Mouse (Mus musculus) heart, embryonic 13.5 days (tissue): ENCODE results near the gene Mrps33. TPM values are rescaled to one million over a fixed set of nuclear protein-coding genes. Genes with fewer than 3 reads are reported as not detected.

Experiments
- ATAC-seq: fragments of 200-750 bp; cut with Nextera tagmentation; 2 replicates; pipeline ENCODE4 v1.8.0; 2017; ENCODE audit warnings: moderate TSS enrichment; ENCODE audit not compliant: insufficient number of reproducible peaks, low FRiP score, low TSS enrichment; ENCODE audit errors: extremely low read depth
- H3K27ac ChIP-seq: fragments of 300-500 bp; sonication (generic); replicated peaks from 2 replicates; pipeline ENCODE4 v1.5.1; 2015; ENCODE audit warnings: moderate library complexity, mild to moderate bottlenecking, inconsistent platforms
- H3K27me3 ChIP-seq: fragments of 300-500 bp; sonication (generic); replicated peaks from 2 replicates; pipeline ENCODE4 v1.6.1; 2015; ENCODE audit warnings: mild to moderate bottlenecking, inconsistent platforms
- H3K36me3 ChIP-seq: fragments of 300-500 bp; sonication (generic); 2 replicates; pipeline ENCODE4 v1.6.1; 2015; ENCODE audit warnings: mild to moderate bottlenecking, inconsistent platforms
- H3K4me1 ChIP-seq: fragments of 300-500 bp; sonication (generic); 2 replicates; pipeline ENCODE4 v1.6.1; 2015; ENCODE audit warnings: inconsistent platforms
- H3K4me2 ChIP-seq: fragments of 300-500 bp; sonication (generic); 2 replicates; pipeline ENCODE4 v1.6.1; 2015; ENCODE audit warnings: inconsistent platforms, mild to moderate bottlenecking, moderate library complexity
- H3K4me3 ChIP-seq: fragments of 300-500 bp; sonication (generic); 2 replicates; pipeline ENCODE4 v1.5.1; 2015; ENCODE audit warnings: moderate library complexity, mild to moderate bottlenecking, inconsistent platforms
- H3K9ac ChIP-seq: fragments of 300-500 bp; sonication (generic); 2 replicates; pipeline ENCODE4 v1.6.1; 2015; ENCODE audit warnings: inconsistent platforms, mild to moderate bottlenecking, moderate library complexity
- H3K9me3 ChIP-seq: fragments of 300-500 bp; sonication (generic); 2 replicates; pipeline ENCODE4 v1.6.1; 2016; ENCODE audit warnings: inconsistent platforms
- WGBS: fragments of 180-500 bp; shearing (Covaris S2); methylation state at CpG from one replicate; pipeline ENCODE4 v1.1.7; 2015; ENCODE audit warnings: mixed read lengths; 5-methylcytosine and 5-hydroxymethylcytosine counted together
- polyA plus RNA-seq: library from polyadenylated mRNA; unstranded; fragments of >200 nt; fragmentation: Nextera tagmentation; extraction: Ambion mirVana; gene quantifications from 2 replicates; pipeline ENCODE4 v1.2.1, GENCODE M21; 2015

Mrps33 gene
- polyA plus RNA-seq, 1 experiment from 2014 or later = 176 TPM

- Histone ChIP-seq H3K4me1 (no peaks in the 10 kb centered on the region), H3K27ac (no peak overlapping the region), H3K4me3 (no peak overlapping the region), H3K9ac (no peak overlapping the region), H3K9me3 (peaks cover 5% of the 10 kb centered on the region; the same call in 1 of the 2 replicates), H3K36me3 (peaks cover 45% of the 10 kb centered on the region), H3K27me3 (no peaks in the 10 kb centered on the region), H3K4me2 (no peak overlapping the region)
- no peak for ATAC-seq
- 89% methylated on average over 7 of the region's 7 CpGs for WGBS
Observed at GRCm38 (mm10) chr6:39800977-39801376, 9.8 kb downstream of the Mrps33 start.

GRCm38 (mm10) chr6:39797076-39797475 lies 13.7 kb downstream of the Mrps33 start:
- Histone ChIP-seq H3K4me2 (no peak overlapping the region), H3K27me3 (no peaks in the 10 kb centered on the region), H3K4me3 (no peak overlapping the region), H3K9me3 (peaks cover 5% of the 10 kb centered on the region; the same call in 1 of the 2 replicates), H3K36me3 (peaks cover 21% of the 10 kb centered on the region), H3K4me1 (no peaks in the 10 kb centered on the region), H3K9ac (no peak overlapping the region), H3K27ac (no peak overlapping the region)
- WGBS = 59% methylated on average over 2 of the region's 2 CpGs
- ATAC-seq = no peak

GRCm38 (mm10) chr6:39796150-39796549 lies 14.6 kb downstream of the Mrps33 start:
- Histone ChIP-seq H3K4me2 (no peak overlapping the region), H3K27me3 (no peaks in the 10 kb centered on the region), H3K27ac (no peak overlapping the region), H3K9ac (no peak overlapping the region), H3K9me3 (peaks cover 5% of the 10 kb centered on the region; the same call in 1 of the 2 replicates), H3K4me1 (no peaks in the 10 kb centered on the region), H3K4me3 (no peak overlapping the region), H3K36me3 (peaks cover 14% of the 10 kb centered on the region)
- WGBS = 59% methylated on average over 1 of the region's 1 CpGs
- ATAC-seq = no peak

- Histone ChIP-seq H3K9ac (no peak overlapping the region), H3K36me3 (no peaks in the 10 kb centered on the region), H3K27me3 (no peaks in the 10 kb centered on the region), H3K9me3 (no peaks in the 10 kb centered on the region), H3K27ac (no peak overlapping the region), H3K4me3 (no peak overlapping the region), H3K4me1 (peaks cover 3% of the 10 kb centered on the region; the same call in 1 of the 2 replicates), H3K4me2 (no peak overlapping the region)
- ATAC-seq = no peak
- WGBS = 67% methylated on average over 5 of the region's 5 CpGs
Observed at GRCm38 (mm10) chr6:39791806-39792205, 19.0 kb downstream of the Mrps33 start.

GRCm38 (mm10) chr6:39788408-39788807 lies 22.4 kb downstream of the Mrps33 start:
- Histone ChIP-seq H3K4me1 (peaks cover 3% of the 10 kb centered on the region; the same call in 1 of the 2 replicates), H3K9ac (no peak overlapping the region), H3K27me3 (no peaks in the 10 kb centered on the region), H3K9me3 (no peaks in the 10 kb centered on the region), H3K27ac (no peak overlapping the region), H3K4me2 (no peak overlapping the region), H3K36me3 (no peaks in the 10 kb centered on the region), H3K4me3 (no peak overlapping the region)
- ATAC-seq = no peak

- no peaks in the 10 kb centered on the region for H3K27me3 ChIP-seq
- H3K4me3 ChIP-seq = no peak overlapping the region
- H3K4me1 ChIP-seq = peaks cover 3% of the 10 kb centered on the region; the same call in 1 of the 2 replicates
- no peak overlapping the region for H3K27ac ChIP-seq
- H3K9me3 ChIP-seq = no peaks in the 10 kb centered on the region
- peak overlapping the region; percentile 45 for H3K4me2 ChIP-seq
- WGBS = 14% methylated on average over 9 of the region's 9 CpGs
- no peak for ATAC-seq
- H3K36me3 ChIP-seq = no peaks in the 10 kb centered on the region
- H3K9ac ChIP-seq = no peak overlapping the region
Observed at GRCm38 (mm10) chr6:39787783-39788182, 23.0 kb downstream of the Mrps33 start.

GRCm38 (mm10) chr6:39785944-39786343 lies 24.8 kb downstream of the Mrps33 start:
- Histone ChIP-seq H3K9me3 (no peaks in the 10 kb centered on the region), H3K4me3 (no peak overlapping the region), H3K4me1 (peaks cover 20% of the 10 kb centered on the region), H3K4me2 (no peak overlapping the region), H3K36me3 (no peaks in the 10 kb centered on the region), H3K27me3 (no peaks in the 10 kb centered on the region), H3K27ac (no peak overlapping the region), H3K9ac (no peak overlapping the region)
- 81% methylated on average over 5 of the region's 5 CpGs for WGBS
- no peak for ATAC-seq

- no peak overlapping the region for H3K27ac ChIP-seq
- H3K36me3 ChIP-seq = no peaks in the 10 kb centered on the region
- H3K9ac ChIP-seq = no peak overlapping the region
- ATAC-seq = no peak
- whole genome bisulfite sequencing = 67% methylated on average over 7 of the region's 7 CpGs
- no peaks in the 10 kb centered on the region for H3K9me3 ChIP-seq
- no peaks in the 10 kb centered on the region for H3K27me3 ChIP-seq
- no peak overlapping the region for H3K4me2 ChIP-seq
- peaks cover 23% of the 10 kb centered on the region for H3K4me1 ChIP-seq
- H3K4me3 ChIP-seq = no peak overlapping the region
Observed at GRCm38 (mm10) chr6:39783521-39783920, 27.3 kb downstream of the Mrps33 start.

GRCm38 (mm10) chr6:39782618-39783017 lies 28.2 kb downstream of the Mrps33 start:
- Histone ChIP-seq H3K4me2 (no peak overlapping the region), H3K36me3 (no peaks in the 10 kb centered on the region), H3K27ac (no peak overlapping the region), H3K9ac (no peak overlapping the region), H3K27me3 (no peaks in the 10 kb centered on the region), H3K4me3 (no peak overlapping the region), H3K4me1 (peaks cover 21% of the 10 kb centered on the region), H3K9me3 (no peaks in the 10 kb centered on the region)
- 31% methylated on average over 3 of the region's 3 CpGs for WGBS
- ATAC-seq = no peak

GRCm38 (mm10) chr6:39781766-39782530 lies 28.8 kb downstream of the Mrps33 start:
- Histone ChIP-seq H3K27me3 (no peaks in the 10 kb centered on the region), H3K36me3 (no peaks in the 10 kb centered on the region), H3K9me3 (no peaks in the 10 kb centered on the region), H3K4me1 (peaks cover 20% of the 10 kb centered on the region), H3K27ac (peak overlapping the region; percentile 79), H3K9ac (peak overlapping the region; percentile 70; the same call in 1 of the 2 replicates), H3K4me2 (peak overlapping the region; percentile 68), H3K4me3 (peak overlapping the region; percentile 47)
- ATAC-seq = no peak
- 36% methylated on average over 17 of the region's 17 CpGs for WGBS

- 3% methylated on average over 18 of the region's 18 CpGs for WGBS
- H3K4me2 ChIP-seq = peak overlapping the region; percentile 68
- H3K27ac ChIP-seq = peak overlapping the region; percentile 79
- H3K27me3 ChIP-seq = no peaks in the 10 kb centered on the region
- no peak for ATAC-seq
- no peaks in the 10 kb centered on the region for H3K36me3 ChIP-seq
- peaks cover 20% of the 10 kb centered on the region for H3K4me1 ChIP-seq
- peak overlapping the region; percentile 70 for H3K9ac ChIP-seq
- peak overlapping the region; percentile 47 for H3K4me3 ChIP-seq
- no peaks in the 10 kb centered on the region for H3K9me3 ChIP-seq
Observed at GRCm38 (mm10) chr6:39780857-39781666, 29.7 kb downstream of the Mrps33 start.
